Mouse (Mus musculus) C2C12 (cell line): ENCODE measurements at regions not wholly inside any gene's neighbourhood (a gene's known extent, or its start where the extent isn't known, plus 50 kb on each side); places are given as distances from the start of the nearest gene placed in this dataset.

Experiments used
- CEBPB ChIP-seq: IDR thresholded peaks from one replicate; pipeline ENCODE4 v1.6.1; 2011; ENCODE audit warnings: low read depth, mild to moderate bottlenecking, control low read depth, moderate library complexity
- CTCF ChIP-seq: IDR thresholded peaks from one replicate; pipeline ENCODE4 v1.5.1; 2011; ENCODE audit not compliant: control insufficient read depth, insufficient read depth, insufficient read length
- FOSL1 ChIP-seq: IDR thresholded peaks from one replicate; pipeline ENCODE4 v1.8.0; 2011; ENCODE audit warnings: mild to moderate bottlenecking, low read length; ENCODE audit not compliant: poor library complexity, insufficient read depth, severe bottlenecking
- MAX ChIP-seq: IDR thresholded peaks from one replicate; pipeline ENCODE4 v1.6.1; 2011; ENCODE audit warnings: mild to moderate bottlenecking, control low read depth
- MYOD1 ChIP-seq: IDR thresholded peaks from one replicate; pipeline ENCODE4 v1.6.1; 2011; ENCODE audit warnings: low read depth; ENCODE audit not compliant: control insufficient read depth, insufficient read length
- MYOG ChIP-seq: IDR thresholded peaks from one replicate; pipeline ENCODE4 v1.6.1; 2011; ENCODE audit not compliant: control insufficient read depth, insufficient read length; ENCODE audit errors: extremely low read depth
- USF1 ChIP-seq: IDR thresholded peaks from one replicate; pipeline ENCODE4 v1.6.1; 2011; ENCODE audit warnings: low read depth, mild to moderate bottlenecking, control low read depth, moderate library complexity

- TF ChIP-seq CTCF: no peak
- TF ChIP-seq USF1: no peak
- no peak for TF ChIP-seq MAX
- no peak for TF ChIP-seq MYOG
- TF ChIP-seq CEBPB: no peak
- TF ChIP-seq FOSL1: no peak
- no peak for TF ChIP-seq MYOD1
These were observed 105.6 kb upstream of the 2210010C04Rik start for GRCm38 (mm10) chr6:41140916-41141315.
